ENCODE assay signal across 30 mouse cellular contexts in genomic region chr14:12004061-12004460, GRCm38 (mm10).
DNase-seq lines count a peak whose midpoint lies in the region; ATAC-seq and TF ChIP-seq lines count a peak whose summit lies in the region.
"Had no signal": no experiment of that assay in that cellular context is flagged by ENCODE, and none has a peak within 500 bp of the region (broad histone marks: within the 10 kb centered on the region; RNA-seq: fewer than 3 reads in every experiment).

No protein-coding gene starts in this region.

- WGBS in heart, embryonic 11.5 days (ENCODE audit: insufficient replicate concordance): 89% methylated on average over 4 of the region's 4 CpGs
- WGBS in intestine, postnatal 0 days: 76% methylated on average over 4 of the region's 4 CpGs

- no peak for ATAC-seq in heart, embryonic 11.5 days (replicated peaks; ENCODE audit: insufficient number of reproducible peaks, low FRiP score, low TSS enrichment)
- no peak for ATAC-seq in intestine, postnatal 0 days
- ATAC-seq: forebrain, embryonic 15.5 days; inflammation-experienced regulatory T-cells, adult 6 months; midbrain, embryonic 16.5 days had no signal

- H3K4me1 ChIP-seq in heart, embryonic 11.5 days (ENCODE audit: control insufficient read depth, insufficient read depth, low read length): no peaks in the 10 kb centered on the region
- H3K4me1 ChIP-seq in intestine, postnatal 0 days (replicated peaks; ENCODE audit: control insufficient read depth, insufficient read depth, low read length): no peaks in the 10 kb centered on the region
- H3K4me1 ChIP-seq: embryonic facial prominence, embryonic 13.5 days; forebrain, embryonic 10.5 days; forebrain, embryonic 15.5 days; hindbrain, embryonic 10.5 days; hindbrain, embryonic 15.5 days; kidney, embryonic 15.5 days; limb, embryonic 13.5 days; lung, embryonic 15.5 days had no signal

- H3K4me2 ChIP-seq in heart, embryonic 11.5 days: no peak overlapping the region
- H3K4me2 ChIP-seq in intestine, postnatal 0 days (replicated peaks; ENCODE audit: low read depth): no peak overlapping the region
- H3K4me2 ChIP-seq: embryonic facial prominence, embryonic 13.5 days; forebrain, embryonic 15.5 days; hindbrain, embryonic 15.5 days; kidney, embryonic 15.5 days; limb, embryonic 13.5 days; liver, embryonic 11.5 days; lung, embryonic 15.5 days; midbrain, embryonic 11.5 days had no signal

- no peak overlapping the region for H3K27ac ChIP-seq in heart, embryonic 11.5 days (ENCODE audit: low read depth, low read length)
- H3K27ac ChIP-seq in intestine, postnatal 0 days (ENCODE audit: low read depth, low read length): no peak overlapping the region
- H3K27ac ChIP-seq: embryonic facial prominence, embryonic 13.5 days; forebrain, embryonic 10.5 days; forebrain, embryonic 15.5 days; hindbrain, embryonic 10.5 days; hindbrain, embryonic 15.5 days; kidney, embryonic 15.5 days; limb, embryonic 13.5 days; lung, embryonic 15.5 days; stomach, postnatal 0 days had no signal

- no peak overlapping the region for H3K4me3 ChIP-seq in heart, embryonic 11.5 days (ENCODE audit: low read depth, low read length)
- H3K4me3 ChIP-seq in intestine, postnatal 0 days (ENCODE audit: low read depth, low read length): no peak overlapping the region
- H3K4me3 ChIP-seq: embryonic facial prominence, embryonic 13.5 days; forebrain, embryonic 10.5 days; forebrain, embryonic 15.5 days; hindbrain, embryonic 10.5 days; hindbrain, embryonic 15.5 days; kidney, embryonic 15.5 days; limb, embryonic 13.5 days; lung, embryonic 15.5 days had no signal

- no peak overlapping the region for H3K9ac ChIP-seq in heart, embryonic 11.5 days (ENCODE audit: low read depth, low read length)
- H3K9ac ChIP-seq in intestine, postnatal 0 days (ENCODE audit: low read depth, low read length): no peak overlapping the region
- H3K9ac ChIP-seq: embryonic facial prominence, embryonic 13.5 days; forebrain, embryonic 15.5 days; hindbrain, embryonic 15.5 days; kidney, embryonic 15.5 days; limb, embryonic 13.5 days; lung, embryonic 15.5 days had no signal

- H3K27me3 ChIP-seq in heart, embryonic 11.5 days (ENCODE audit: control insufficient read depth, insufficient read depth, low read length): no peaks in the 10 kb centered on the region
- H3K27me3 ChIP-seq in intestine, postnatal 0 days (replicated peaks; ENCODE audit: control insufficient read depth, insufficient read depth, low read length): no peaks in the 10 kb centered on the region
- H3K27me3 ChIP-seq: embryonic facial prominence, embryonic 13.5 days; forebrain, embryonic 15.5 days; hindbrain, embryonic 15.5 days; kidney, embryonic 15.5 days; limb, embryonic 13.5 days; lung, embryonic 15.5 days had no signal

- no peak for TF ChIP-seq CTCF in intestine, postnatal 0 days (IDR thresholded peaks at IDR 0.05; ENCODE audit: low read depth)

- no peaks in the 10 kb centered on the region for H3K9me3 ChIP-seq in heart, embryonic 11.5 days (replicated peaks; ENCODE audit: control insufficient read depth, low read length)
- H3K9me3 ChIP-seq in intestine, postnatal 0 days (ENCODE audit: control insufficient read depth): no peaks in the 10 kb centered on the region
- H3K9me3 ChIP-seq: embryonic facial prominence, embryonic 13.5 days; forebrain, embryonic 10.5 days; forebrain, embryonic 15.5 days; G1E; hindbrain, embryonic 10.5 days; hindbrain, embryonic 15.5 days; kidney, embryonic 15.5 days; limb, embryonic 13.5 days; lung, embryonic 15.5 days had no signal

- H3K36me3 ChIP-seq in heart, embryonic 11.5 days (ENCODE audit: control insufficient read depth, insufficient read depth, low read length): no peaks in the 10 kb centered on the region
- no peaks in the 10 kb centered on the region for H3K36me3 ChIP-seq in intestine, postnatal 0 days (ENCODE audit: control insufficient read depth, insufficient read depth)
- H3K36me3 ChIP-seq: embryonic facial prominence, embryonic 13.5 days; forebrain, embryonic 10.5 days; forebrain, embryonic 15.5 days; G1E; hindbrain, embryonic 10.5 days; hindbrain, embryonic 15.5 days; kidney, embryonic 15.5 days; limb, embryonic 13.5 days; lung, embryonic 15.5 days had no signal

- peak; percentile 31 for DNase-seq in heart, adult 11 months
- DNase-seq in right cerebral cortex, adult 2 months (ENCODE audit: low spot score in 2 of 2): peak; percentile 39 to 55
- DNase-seq in right cerebral cortex, postnatal 4 days: no peak
- peak; percentile 23 to 35 for DNase-seq in left cerebral cortex, postnatal 36 days (ENCODE audit: low spot score in 2 of 2)
- DNase-seq in gastrocnemius, postnatal 25 days: no peak
- DNase-seq: adrenal gland, adult 8-10 months; cerebellum, adult 11 months; cerebellum, adult 9-11 months; gastrocnemius, postnatal 14 days; heart, postnatal 14 days; kidney, adult 18-20 months; kidney, postnatal 25 days; thymus, adult 2 months; thymus, postnatal 4 days had no signal

- intact Hi-C loops in left cerebral cortex, postnatal 36 days (cut with DNase I): no loop called here

Comparison
In these comparisons a context has a peak if more than half of its experiments do, and no peak if none do; other contexts are left out.
1. DNase-seq: peak in heart, adult 11 months (single experiment), right cerebral cortex, adult 2 months (2 of 2) and left cerebral cortex, postnatal 36 days (2 of 2); none in right cerebral cortex, postnatal 4 days (single experiment) and gastrocnemius, postnatal 25 days (single experiment).